Mouse (Mus musculus): ENCODE measurements around the gene Arl10.

GRCm38 (mm10) chr13:54629128-54629527 lies 54.3 kb downstream of the Arl10 start:
- TF ChIP-seq GATA1 (IDR thresholded peaks at IDR 0.05; ENCODE audit: borderline replicate concordance, low read length), result no peak
- no peak for TF ChIP-seq FLI1 (IDR thresholded peaks at IDR 0.05; ENCODE audit: low read length)

All from megakaryocyte, embryonic 14.5 days (primary cell).